Mouse (Mus musculus): ENCODE results near the gene Cd200.

DNA sequence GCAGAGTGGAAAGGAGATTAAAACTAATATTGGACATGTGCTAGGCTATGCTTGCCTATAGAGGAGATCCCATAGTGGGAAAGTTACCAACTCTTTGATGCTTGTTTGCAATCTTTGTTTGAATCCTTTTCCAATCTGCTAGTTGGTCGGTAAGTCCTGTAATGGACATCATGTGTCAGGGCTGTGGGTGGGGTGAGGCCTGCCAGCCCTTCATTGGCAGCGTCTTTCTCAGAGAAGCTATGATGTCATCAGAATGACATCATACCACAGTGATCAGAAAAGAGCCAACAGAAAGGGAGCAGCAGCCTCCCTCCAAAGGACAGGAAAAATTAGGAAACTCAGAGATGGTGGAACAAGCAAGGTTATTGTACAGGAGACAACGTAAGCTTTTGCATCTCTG is 9.4 kb downstream of the Cd200 start:
- TF ChIP-seq POLR2A (IDR thresholded peaks at IDR 0.05; ENCODE audit: insufficient read depth, low read length), result no peak
- TF ChIP-seq EP300 (IDR thresholded peaks at IDR 0.05; ENCODE audit: insufficient read depth, low read depth, low read length), result no peak
- no peak for TF ChIP-seq CTCF (IDR thresholded peaks at IDR 0.05; ENCODE audit: low read depth, low read length)
